Mouse (Mus musculus) intestine, postnatal 0 days (tissue): ENCODE measurements around the gene B4galt5. TPM values are rescaled to one million over a fixed set of nuclear protein-coding genes. Genes with fewer than 3 reads are reported as not detected.

ENCODE experiments used
- ATAC-seq: fragments of 200-750 bp; cut with Nextera tagmentation; 2 replicates; pipeline ENCODE4 v1.8.0; 2017; ENCODE audit warnings: mild to moderate bottlenecking, moderate TSS enrichment, moderate library complexity
- H3K27ac ChIP-seq: fragments of 300-500 bp; sonication (generic); 2 replicates; pipeline ENCODE4 v1.5.1; 2014; ENCODE audit warnings: mild to moderate bottlenecking, low read depth, low read length, moderate library complexity
- H3K27me3 ChIP-seq: fragments of 300-500 bp; sonication (generic); replicated peaks from 2 replicates; pipeline ENCODE4 v1.6.1; 2014; ENCODE audit warnings: low read length, mixed read lengths; ENCODE audit not compliant: control insufficient read depth, insufficient read depth
- H3K36me3 ChIP-seq: fragments of 300-500 bp; sonication (generic); 2 replicates; pipeline ENCODE4 v1.6.1; 2014; ENCODE audit warnings: mild to moderate bottlenecking, moderate library complexity; ENCODE audit not compliant: control insufficient read depth, insufficient read depth
- H3K4me1 ChIP-seq: fragments of 300-500 bp; sonication (generic); replicated peaks from 2 replicates; pipeline ENCODE4 v1.6.1; 2014; ENCODE audit warnings: antibody characterized with exemption, low read length, mixed read lengths; ENCODE audit not compliant: control insufficient read depth, insufficient read depth
- H3K4me2 ChIP-seq: fragments of 300-500 bp; sonication (generic); replicated peaks from 2 replicates; pipeline ENCODE4 v1.6.1; 2014; ENCODE audit warnings: low read depth, mild to moderate bottlenecking, moderate library complexity
- H3K4me3 ChIP-seq: fragments of 300-500 bp; sonication (generic); 2 replicates; pipeline ENCODE4 v1.5.1; 2014; ENCODE audit warnings: low read depth, low read length
- H3K9ac ChIP-seq: fragments of 300-500 bp; sonication (generic); 2 replicates; pipeline ENCODE4 v1.6.1; 2014; ENCODE audit warnings: mild to moderate bottlenecking, low read depth, low read length
- H3K9me3 ChIP-seq: fragments of 300-500 bp; sonication (generic); 2 replicates; pipeline ENCODE4 v1.6.1; 2016; ENCODE audit warnings: mixed run types; ENCODE audit not compliant: control insufficient read depth
- CTCF ChIP-seq: sonication (generic); IDR thresholded peaks from 2 replicates; pipeline ENCODE4 v1.5.1; 2016; ENCODE audit warnings: low read depth, mild to moderate bottlenecking, control low read depth, antibody characterized with exemption, moderate library complexity
- WGBS: fragments of 180-500 bp; shearing (Covaris S2); extraction: QIAGEN DNeasy Blood & Tissue Kit; methylation state at CpG from one replicate; pipeline ENCODE4 v1.1.7; 2014; 5-methylcytosine and 5-hydroxymethylcytosine counted together
- polyA plus RNA-seq: library from polyadenylated mRNA; unstranded; fragments of >200 nt; fragmentation: Nextera tagmentation; extraction: Ambion mirVana; gene quantifications from 2 replicates; pipeline ENCODE4 v1.2.1, GENCODE M21; 2015

B4galt5 gene
- polyA plus RNA-seq, 1 experiment from 2014 or later = 26.6 TPM

DNA sequence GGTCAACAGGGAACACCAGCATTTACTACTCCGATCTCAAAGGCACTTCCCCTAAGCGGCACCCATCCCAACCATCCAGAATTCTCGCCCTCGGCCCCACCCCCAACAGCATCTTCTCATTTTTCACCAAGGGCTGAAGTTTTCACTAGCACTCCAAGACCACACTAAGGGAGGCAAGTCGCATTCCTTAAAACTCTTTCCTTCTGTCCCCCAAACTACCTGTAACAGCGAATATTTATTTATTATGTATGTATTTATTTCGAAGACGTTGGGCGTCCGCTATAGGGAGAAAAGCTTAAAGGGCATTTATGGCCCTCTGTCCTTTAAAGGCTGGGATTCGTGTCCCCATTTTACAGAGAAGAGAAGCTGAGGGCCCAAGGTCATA, 1.0 kb downstream of the B4galt5 start:
- Histone ChIP-seq H3K4me1 (peaks cover 3% of the 10 kb centered on the region; the same call in 1 of the 2 replicates), H3K9ac (peak overlapping the region; percentile 88), H3K27ac (peak overlapping the region; percentile 87), H3K9me3 (no peaks in the 10 kb centered on the region), H3K36me3 (no peaks in the 10 kb centered on the region), H3K27me3 (no peaks in the 10 kb centered on the region), H3K4me2 (peak overlapping the region; percentile 87), H3K4me3 (peak overlapping the region; percentile 91)
- 12% methylated on average over 11 of the region's 11 CpGs for whole genome bisulfite sequencing
- no peak for ATAC-seq
- no peak for TF ChIP-seq CTCF

DNA sequence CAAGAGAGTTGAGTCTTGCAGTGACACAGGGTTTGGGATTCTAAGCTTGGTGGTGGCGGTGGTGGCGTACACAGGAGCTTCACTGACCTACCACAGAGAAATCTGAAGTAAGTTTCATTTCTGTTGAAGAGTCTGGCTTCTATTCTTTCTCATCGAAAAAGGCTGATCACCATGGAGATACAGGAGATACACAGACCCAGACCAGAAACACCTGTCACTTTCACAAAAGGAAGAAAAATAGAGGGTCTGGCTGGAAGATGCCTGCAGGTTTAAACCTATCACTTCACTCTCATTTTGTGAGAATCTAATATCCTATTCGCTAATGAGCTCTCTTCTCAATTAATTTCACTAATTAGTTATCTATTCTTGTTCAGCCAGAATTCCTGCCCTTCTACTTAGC, 1.6 kb downstream of the B4galt5 start:
- TF ChIP-seq CTCF = no peak
- Histone ChIP-seq H3K27me3 (no peaks in the 10 kb centered on the region), H3K4me2 (peak overlapping the region; percentile 87), H3K27ac (peak overlapping the region; percentile 15; the same call in 1 of the 2 replicates), H3K36me3 (no peaks in the 10 kb centered on the region), H3K9me3 (no peaks in the 10 kb centered on the region), H3K9ac (0 out of 2 replicates have a peak overlapping the region, but pooled peaks have one; percentile 88), H3K4me1 (peaks cover 3% of the 10 kb centered on the region; the same call in 1 of the 2 replicates), H3K4me3 (peak overlapping the region; percentile 91)
- no peak for ATAC-seq
- 68% methylated on average over 4 of the region's 4 CpGs for WGBS

- peak overlapping the region; percentile 45 for H3K4me2 ChIP-seq
- no peaks in the 10 kb centered on the region for H3K9me3 ChIP-seq
- H3K4me1 ChIP-seq = peaks cover 3% of the 10 kb centered on the region; the same call in 1 of the 2 replicates
- peak; percentile 23 for ATAC-seq
- H3K9ac ChIP-seq = no peak overlapping the region
- H3K27ac ChIP-seq = peak overlapping the region; percentile 88
- TF ChIP-seq CTCF = peak; percentile 64
- H3K4me3 ChIP-seq = no peak overlapping the region
- WGBS = 32% methylated on average over 7 of the region's 7 CpGs
- no peaks in the 10 kb centered on the region for H3K27me3 ChIP-seq
- no peaks in the 10 kb centered on the region for H3K36me3 ChIP-seq
Measured at GRCm38 (mm10) chr2:167345508-167346164, 3.3 kb downstream of the B4galt5 start.

- H3K27ac ChIP-seq = peak overlapping the region; percentile 88
Measured at GRCm38 (mm10) chr2:167344871-167345507, 4.0 kb downstream of the B4galt5 start.

GRCm38 (mm10) chr2:167343369-167344140, 5.4 kb downstream of the B4galt5 start:
- ATAC-seq = no peak
- Histone ChIP-seq H3K4me3 (no peak overlapping the region), H3K9ac (no peak overlapping the region), H3K36me3 (no peaks in the 10 kb centered on the region), H3K4me2 (no peak overlapping the region), H3K4me1 (peaks cover 3% of the 10 kb centered on the region; the same call in 1 of the 2 replicates), H3K27ac (peak overlapping the region; percentile 28; the same call in 1 of the 2 replicates), H3K9me3 (no peaks in the 10 kb centered on the region), H3K27me3 (no peaks in the 10 kb centered on the region)
- WGBS = 55% methylated on average over 12 of the region's 12 CpGs
- TF ChIP-seq CTCF = no peak

More at GRCm38 (mm10) chr2:167344871-167345507, 4.0 kb downstream of the B4galt5 start:
- no peaks in the 10 kb centered on the region for H3K36me3 ChIP-seq
- H3K9ac ChIP-seq = no peak overlapping the region
- peak; percentile 69 for TF ChIP-seq CTCF
- H3K4me2 ChIP-seq = peak overlapping the region; percentile 45
- no peak for ATAC-seq
- H3K9me3 ChIP-seq = no peaks in the 10 kb centered on the region
- H3K27me3 ChIP-seq = no peaks in the 10 kb centered on the region
- peaks cover 3% of the 10 kb centered on the region; the same call in 1 of the 2 replicates for H3K4me1 ChIP-seq
- WGBS = 21% methylated on average over 5 of the region's 5 CpGs
- no peak overlapping the region for H3K4me3 ChIP-seq

DNA sequence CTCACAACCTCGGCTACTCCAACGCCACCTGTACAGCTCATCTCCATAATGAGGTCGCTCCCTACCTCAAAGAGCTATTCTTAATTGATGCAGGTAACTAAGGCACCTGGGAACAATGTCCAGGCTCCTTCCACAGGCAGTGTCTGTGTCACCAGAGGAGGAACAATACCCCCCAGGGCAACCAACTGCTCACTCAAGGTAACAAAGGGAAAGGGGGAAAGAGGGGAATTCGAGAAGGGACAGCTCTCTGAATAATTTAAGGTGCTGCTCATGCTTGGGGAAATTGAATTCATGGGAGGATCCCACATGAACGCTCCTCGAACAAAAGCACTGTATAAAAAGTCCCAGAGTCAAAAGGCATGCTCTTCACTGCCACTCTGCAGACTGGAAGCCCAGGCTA, 6.1 kb downstream of the B4galt5 start:
- ATAC-seq = no peak
- H3K9ac ChIP-seq = no peak overlapping the region
- H3K4me3 ChIP-seq = no peak overlapping the region
- peaks cover 3% of the 10 kb centered on the region; the same call in 1 of the 2 replicates for H3K4me1 ChIP-seq
- TF ChIP-seq CTCF = no peak
- H3K36me3 ChIP-seq = no peaks in the 10 kb centered on the region
- H3K27me3 ChIP-seq = no peaks in the 10 kb centered on the region
- no peak overlapping the region for H3K4me2 ChIP-seq
- H3K9me3 ChIP-seq = no peaks in the 10 kb centered on the region
- WGBS = 75% methylated on average over 6 of the region's 6 CpGs
- no peak overlapping the region; the same call in 1 of the 2 replicates for H3K27ac ChIP-seq
